Mouse (Mus musculus) E14TG2a.4 (cell line): ENCODE data around the gene Prm1.

Source experiments
- H3K27me3 ChIP-seq: 2 replicates; pipeline ENCODE4 v1.6.1; 2014; ENCODE audit warnings: low read length, control low read depth; ENCODE audit not compliant: insufficient read depth
- H3K36me3 ChIP-seq: 2 replicates; pipeline ENCODE4 v1.6.1; 2014; ENCODE audit warnings: low read length, control low read depth; ENCODE audit not compliant: insufficient read depth
- H3K4me1 ChIP-seq: replicated peaks from 2 replicates; pipeline ENCODE4 v1.6.1; 2014; ENCODE audit warnings: low read depth, low read length, control low read depth
- H3K4me3 ChIP-seq: replicated peaks from 2 replicates; pipeline ENCODE4 v1.5.1; 2014; ENCODE audit warnings: mild to moderate bottlenecking, low read length
- H3K9me3 ChIP-seq: 2 replicates; pipeline ENCODE4 v1.6.1; 2014; ENCODE audit warnings: low read length, control low read depth
- CTCF ChIP-seq: conservative IDR thresholded peaks from 2 replicates; pipeline ENCODE4 v1.5.1; 2014; ENCODE audit warnings: low read length
- NANOG ChIP-seq: IDR thresholded peaks from 2 replicates; pipeline ENCODE4 v1.6.1; 2014; ENCODE audit warnings: borderline replicate concordance, low read length, mixed read lengths
- POU5F1 ChIP-seq: IDR thresholded peaks from 2 replicates; pipeline ENCODE4 v1.6.1; 2014; ENCODE audit warnings: low read length, borderline replicate concordance

Gene Prm1

GRCm38 (mm10) chr16:10783152-10783434 is 22.5 kb downstream of the Prm1 start:
- Histone ChIP-seq H3K4me1 (peaks cover 52% of the 10 kb centered on the region), H3K9me3 (no peaks in the 10 kb centered on the region), H3K36me3 (peaks cover 3% of the 10 kb centered on the region; the same call in 1 of the 2 replicates), H3K27me3 (peaks cover 43% of the 10 kb centered on the region), H3K4me3 (no peak overlapping the region)
- TF ChIP-seq CTCF (no peak), NANOG (no peak), POU5F1 (no peak)

- H3K4me3 ChIP-seq = no peak overlapping the region
- peaks cover 47% of the 10 kb centered on the region for H3K4me1 ChIP-seq
- TF ChIP-seq POU5F1 (no peak), CTCF (no peak), NANOG (no peak)
- peaks cover 3% of the 10 kb centered on the region; the same call in 1 of the 2 replicates for H3K36me3 ChIP-seq
- H3K9me3 ChIP-seq = no peaks in the 10 kb centered on the region
- peaks cover 43% of the 10 kb centered on the region for H3K27me3 ChIP-seq
These were observed 23.1 kb downstream of the Prm1 start for GRCm38 (mm10) chr16:10782377-10783151.

- Histone ChIP-seq H3K9me3 (no peaks in the 10 kb centered on the region), H3K27me3 (peaks cover 48% of the 10 kb centered on the region), H3K36me3 (peaks cover 3% of the 10 kb centered on the region; the same call in 1 of the 2 replicates), H3K4me1 (peaks cover 40% of the 10 kb centered on the region), H3K4me3 (no peak overlapping the region)
- TF ChIP-seq NANOG (no peak), CTCF (no peak)
These were observed 23.7 kb downstream of the Prm1 start for GRCm38 (mm10) chr16:10781862-10782371.

- TF ChIP-seq CTCF (no peak), POU5F1 (no peak), NANOG (no peak)
- H3K9me3 ChIP-seq = no peaks in the 10 kb centered on the region
- no peak overlapping the region for H3K4me3 ChIP-seq
These were observed 25.0 kb downstream of the Prm1 start for GRCm38 (mm10) chr16:10780631-10781120.

GRCm38 (mm10) chr16:10777579-10778160 is 28.0 kb downstream of the Prm1 start:
- Histone ChIP-seq H3K27me3 (peaks cover 50% of the 10 kb centered on the region), H3K36me3 (peaks cover 2% of the 10 kb centered on the region; the same call in 1 of the 2 replicates), H3K4me3 (no peak overlapping the region), H3K9me3 (no peaks in the 10 kb centered on the region), H3K4me1 (peaks cover 13% of the 10 kb centered on the region)
- TF ChIP-seq POU5F1 (no peak), CTCF (no peak), NANOG (no peak)

More at GRCm38 (mm10) chr16:10780631-10781120, 25.0 kb downstream of the Prm1 start:
- H3K36me3 ChIP-seq = peaks cover 3% of the 10 kb centered on the region; the same call in 1 of the 2 replicates
- H3K27me3 ChIP-seq = peaks cover 59% of the 10 kb centered on the region
- H3K4me1 ChIP-seq = peaks cover 28% of the 10 kb centered on the region

- TF ChIP-seq NANOG = no peak
- TF ChIP-seq CTCF = no peak
- no peak for TF ChIP-seq POU5F1
- Histone ChIP-seq H3K4me1 (no peaks in the 10 kb centered on the region), H3K27me3 (peaks cover 40% of the 10 kb centered on the region), H3K36me3 (no peaks in the 10 kb centered on the region), H3K4me3 (no peak overlapping the region), H3K9me3 (no peaks in the 10 kb centered on the region)
These were observed 29.3 kb downstream of the Prm1 start for GRCm38 (mm10) chr16:10776322-10776721.

GRCm38 (mm10) chr16:10774726-10775125 is 30.9 kb downstream of the Prm1 start:
- Histone ChIP-seq H3K36me3 (no peaks in the 10 kb centered on the region), H3K9me3 (no peaks in the 10 kb centered on the region), H3K27me3 (peaks cover 35% of the 10 kb centered on the region), H3K4me3 (no peak overlapping the region), H3K4me1 (no peaks in the 10 kb centered on the region)
- TF ChIP-seq POU5F1 (no peak), CTCF (no peak), NANOG (no peak)

- H3K4me1 ChIP-seq = peaks cover 4% of the 10 kb centered on the region; the same call in 1 of the 2 replicates
- H3K9me3 ChIP-seq = no peaks in the 10 kb centered on the region
- no peaks in the 10 kb centered on the region for H3K36me3 ChIP-seq
- H3K4me3 ChIP-seq = no peak overlapping the region
- no peak for TF ChIP-seq CTCF
- TF ChIP-seq NANOG = no peak
- no peak for TF ChIP-seq POU5F1
- peaks cover 45% of the 10 kb centered on the region for H3K27me3 ChIP-seq
These were observed 32.1 kb downstream of the Prm1 start for GRCm38 (mm10) chr16:10773543-10773942.
